Mouse (Mus musculus) G1E-ER4 (cell line): ENCODE results near the gene Ada. TPM values are rescaled to one million over a fixed set of nuclear protein-coding genes. Genes with fewer than 3 reads are reported as not detected.

ENCODE experiments used
- GATA1 ChIP-seq: IDR thresholded peaks from one replicate; pipeline ENCODE4 v1.8.0; 2012; ENCODE audit warnings: low read length, inconsistent platforms
- polyA plus RNA-seq: library from polyadenylated mRNA; stranded (reverse); fragments of >175 nt; gene quantifications from 2 replicates; pipeline ENCODE4 v1.2.3, GENCODE M21; 2012

Ada gene
- polyA plus RNA-seq, 1 experiment = 9.0 TPM

- no peak for TF ChIP-seq GATA1
Measured at GRCm38 (mm10) chr2:163691846-163692605, 58.0 kb downstream of the Ada start.

- no peak for TF ChIP-seq GATA1
Measured at GRCm38 (mm10) chr2:163690409-163691304, 59.4 kb downstream of the Ada start.

GRCm38 (mm10) chr2:163689771-163690170 is 60.3 kb downstream of the Ada start:
- TF ChIP-seq GATA1 = peak; percentile 28

GRCm38 (mm10) chr2:163686886-163687285 is 63.2 kb downstream of the Ada start:
- no peak for TF ChIP-seq GATA1

GRCm38 (mm10) chr2:163686233-163686632 is 63.8 kb downstream of the Ada start:
- TF ChIP-seq GATA1 = no peak

- TF ChIP-seq GATA1 = no peak
Measured at GRCm38 (mm10) chr2:163685761-163686200, 64.3 kb downstream of the Ada start.

- TF ChIP-seq GATA1 = no peak
Measured at GRCm38 (mm10) chr2:163685287-163685686, 64.8 kb downstream of the Ada start.

- TF ChIP-seq GATA1 = no peak
Measured at GRCm38 (mm10) chr2:163682344-163682743, 67.7 kb downstream of the Ada start.

GRCm38 (mm10) chr2:163676745-163677144 is 73.3 kb downstream of the Ada start:
- TF ChIP-seq GATA1 = no peak

Other genes starting within 250 kb of the Ada start
- not detected in 2 replicates for gene Hnf4a, start 243.4 kb downstream of the Ada start, polyA plus RNA-seq
- gene Ttpal, start 147.9 kb downstream of the Ada start, polyA plus RNA-seq = 25.6 and 45.3 TPM in 2 replicates
- 6.7 and 10.3 TPM in 2 replicates for gene Serinc3, start 105.1 kb downstream of the Ada start, polyA plus RNA-seq
- gene Pkig, start 91.9 kb downstream of the Ada start, polyA plus RNA-seq = 164 and 226 TPM in 2 replicates
- gene Ccn5, start 70.6 kb upstream of the Ada start, polyA plus RNA-seq = not detected in 2 replicates
- not detected in 2 replicates for gene Kcnk15, start 103.4 kb upstream of the Ada start, polyA plus RNA-seq
- gene Rims4, start 168.4 kb upstream of the Ada start, polyA plus RNA-seq = not detected in 2 replicates
- gene Ywhab, start 244.7 kb upstream of the Ada start, polyA plus RNA-seq = 84.7 and 105 TPM in 2 replicates